Mouse (Mus musculus): ENCODE results near the gene Nsun4.

Gene Nsun4

GRCm38 (mm10) chr4:115984111-115984510 is 69.6 kb downstream of the Nsun4 start:
- DNase-seq (ENCODE audit: low read depth, low spot score), result peak; percentile 22

Measured in brain, embryonic 18.5 days (tissue).